22 mouse cellular contexts compared by ENCODE assay signal in genomic region chr4:150939991-150940651, GRCm38 (mm10). TPM values are rescaled to one million over a fixed set of nuclear protein-coding genes. Genes with fewer than 3 reads are reported as not detected.
DNase-seq lines count a peak whose midpoint lies in the region; ATAC-seq and TF ChIP-seq lines count a peak whose summit lies in the region.
"Had no signal": no experiment of that assay in that cellular context is flagged by ENCODE, and none has a peak within 500 bp of the region (broad histone marks: within the 10 kb centered on the region; RNA-seq: fewer than 3 reads in every experiment).

No protein-coding gene starts in this region.

- peaks cover 3% of the 10 kb centered on the region; the same call in 1 of the 2 replicates for H3K4me1 ChIP-seq in heart, embryonic 16.5 days (ENCODE audit: control insufficient read depth, insufficient read depth, low read length)
- no peaks in the 10 kb centered on the region for H3K4me1 ChIP-seq in forebrain, embryonic 13.5 days
- no peaks in the 10 kb centered on the region for H3K4me1 ChIP-seq in hindbrain, embryonic 14.5 days (replicated peaks; ENCODE audit: control insufficient read depth, insufficient read depth, low read length)
- no peaks in the 10 kb centered on the region for H3K4me1 ChIP-seq in midbrain, postnatal 0 days (ENCODE audit: insufficient read depth, low read length)
- H3K4me1 ChIP-seq: limb, embryonic 12.5 days; liver, embryonic 15.5 days; midbrain, embryonic 10.5 days had no signal

- peak; percentile 33; the same call in 1 of the 2 replicates for ATAC-seq in heart, embryonic 16.5 days (replicated peaks; ENCODE audit: extremely low read depth, insufficient read depth, low FRiP score)
- ATAC-seq in forebrain, embryonic 13.5 days, result no peak
- no peak for ATAC-seq in hindbrain, embryonic 14.5 days (ENCODE audit: low FRiP score)
- ATAC-seq in megakaryocyte-erythroid progenitor cell, adult 5-6 weeks (replicated peaks; ENCODE audit: low FRiP score, low TSS enrichment, poor library complexity, severe bottlenecking), result no peak
- ATAC-seq in midbrain, postnatal 0 days (ENCODE audit: low FRiP score), result no peak
- ATAC-seq: intestine, embryonic 16.5 days had no signal

- H3K9ac ChIP-seq in heart, embryonic 16.5 days (ENCODE audit: low read length), result no peak overlapping the region
- H3K9ac ChIP-seq in forebrain, embryonic 13.5 days, result no peak overlapping the region
- H3K9ac ChIP-seq in hindbrain, embryonic 14.5 days, result no peak overlapping the region
- H3K9ac ChIP-seq in midbrain, postnatal 0 days (replicated peaks; ENCODE audit: low read length, poor library complexity, severe bottlenecking), result no peak overlapping the region
- H3K9ac ChIP-seq: limb, embryonic 12.5 days; liver, embryonic 15.5 days had no signal

- H3K4me2 ChIP-seq in heart, embryonic 16.5 days (ENCODE audit: low read depth, low read length), result no peak overlapping the region
- H3K4me2 ChIP-seq in forebrain, embryonic 13.5 days, result no peak overlapping the region
- H3K4me2 ChIP-seq in hindbrain, embryonic 14.5 days (replicated peaks), result no peak overlapping the region
- no peak overlapping the region for H3K4me2 ChIP-seq in midbrain, postnatal 0 days (ENCODE audit: low read depth, low read length, poor library complexity, severe bottlenecking)
- H3K4me2 ChIP-seq: limb, embryonic 12.5 days; liver, embryonic 15.5 days had no signal

- H3K36me3 ChIP-seq in heart, embryonic 16.5 days (ENCODE audit: control insufficient read depth, insufficient read depth), result no peaks in the 10 kb centered on the region
- H3K36me3 ChIP-seq in forebrain, embryonic 13.5 days (ENCODE audit: poor library complexity, severe bottlenecking), result no peaks in the 10 kb centered on the region
- no peaks in the 10 kb centered on the region for H3K36me3 ChIP-seq in hindbrain, embryonic 14.5 days (replicated peaks; ENCODE audit: control insufficient read depth, insufficient read depth)
- H3K36me3 ChIP-seq in midbrain, postnatal 0 days (ENCODE audit: insufficient read depth, low read length), result no peaks in the 10 kb centered on the region
- H3K36me3 ChIP-seq: limb, embryonic 12.5 days; liver, embryonic 15.5 days; midbrain, embryonic 10.5 days had no signal

- no peaks in the 10 kb centered on the region for H3K9me3 ChIP-seq in heart, embryonic 16.5 days (replicated peaks; ENCODE audit: control insufficient read depth, low read length)
- H3K9me3 ChIP-seq in forebrain, embryonic 13.5 days (replicated peaks), result no peaks in the 10 kb centered on the region
- no peaks in the 10 kb centered on the region for H3K9me3 ChIP-seq in hindbrain, embryonic 14.5 days (ENCODE audit: control insufficient read depth, low read length)
- H3K9me3 ChIP-seq in midbrain, postnatal 0 days (ENCODE audit: low read length), result no peaks in the 10 kb centered on the region
- H3K9me3 ChIP-seq: limb, embryonic 12.5 days; liver, embryonic 15.5 days; midbrain, embryonic 10.5 days had no signal

- TF ChIP-seq CTCF in midbrain, postnatal 0 days (IDR thresholded peaks at IDR 0.05), result no peak

- H3K27me3 ChIP-seq in heart, embryonic 16.5 days (ENCODE audit: control insufficient read depth, insufficient read depth, low read length), result no peaks in the 10 kb centered on the region
- no peaks in the 10 kb centered on the region for H3K27me3 ChIP-seq in forebrain, embryonic 13.5 days
- H3K27me3 ChIP-seq in hindbrain, embryonic 14.5 days (ENCODE audit: control insufficient read depth, insufficient read depth, low read length), result no peaks in the 10 kb centered on the region
- H3K27me3 ChIP-seq in midbrain, postnatal 0 days (ENCODE audit: insufficient read depth, low read length), result no peaks in the 10 kb centered on the region
- H3K27me3 ChIP-seq: limb, embryonic 12.5 days; liver, embryonic 15.5 days had no signal

- no peak overlapping the region for H3K27ac ChIP-seq in heart, embryonic 16.5 days (ENCODE audit: low read length)
- no peak overlapping the region for H3K27ac ChIP-seq in forebrain, embryonic 13.5 days
- H3K27ac ChIP-seq in hindbrain, embryonic 14.5 days, result no peak overlapping the region
- no peak overlapping the region for H3K27ac ChIP-seq in midbrain, postnatal 0 days (ENCODE audit: low read depth, low read length)
- H3K27ac ChIP-seq: limb, embryonic 12.5 days; liver, embryonic 15.5 days; midbrain, embryonic 10.5 days had no signal

- intact Hi-C loops in heart, postnatal 25 days (cut with DNase I), result no loop called here

- DNase-seq in heart, postnatal 25 days (ENCODE audit: low spot score), result no peak
- DNase-seq in T-cell, adult 2 months (ENCODE audit: low spot score), result peak; percentile 54
- peak; percentile 82 for DNase-seq in naive thymus-derived CD4-positive, alpha-beta T cell, adult 2 months (ENCODE audit: low read depth)
- no peak for DNase-seq in hindbrain, embryonic 14.5 days (ENCODE audit: low spot score)
- no peak for DNase-seq in midbrain, postnatal 0 days (ENCODE audit: low spot score)
- DNase-seq: adrenal gland, postnatal 25 days; kidney, postnatal 14 days; lung, postnatal 14 days had no signal

- 56% methylated on average over 13 of the region's 13 CpGs for WGBS in heart, embryonic 16.5 days
- 73% methylated on average over 13 of the region's 13 CpGs for WGBS in forebrain, embryonic 13.5 days
- WGBS in hindbrain, embryonic 14.5 days, result 69% methylated on average over 13 of the region's 13 CpGs
- 68% methylated on average over 13 of the region's 13 CpGs for WGBS in midbrain, postnatal 0 days

- H3K4me3 ChIP-seq in heart, embryonic 16.5 days (ENCODE audit: low read length), result no peak overlapping the region
- H3K4me3 ChIP-seq in forebrain, embryonic 13.5 days, result no peak overlapping the region
- H3K4me3 ChIP-seq in hindbrain, embryonic 14.5 days (replicated peaks; ENCODE audit: low read length), result no peak overlapping the region
- H3K4me3 ChIP-seq in midbrain, postnatal 0 days (ENCODE audit: low read depth, low read length), result no peak overlapping the region
- H3K4me3 ChIP-seq: limb, embryonic 12.5 days; liver, embryonic 15.5 days; midbrain, embryonic 10.5 days had no signal

RNA-seq across cellular contexts. Expression of gene Tnfrsf9, which starts 25.8 kb away (rescaled TPM):
- 2.7 and 2.9 TPM in 2 replicates for polyA plus RNA-seq in heart, embryonic 16.5 days (2015; fragmentation: Nextera tagmentation; extraction: Ambion mirVana)
- under 1 TPM in 1 of 2 experiments, not detected in 1; 0.21 TPM for total RNA-seq in heart, postnatal 25 days (2021)
- polyA plus RNA-seq in forebrain, embryonic 13.5 days (2015; fragmentation: Nextera tagmentation; extraction: Ambion mirVana), result 0.13 and 0.16 TPM in 2 replicates
- polyA plus RNA-seq in hindbrain, embryonic 14.5 days (2014; fragmentation: Nextera tagmentation; extraction: Ambion mirVana), result 0.20 and 0.25 TPM in 2 replicates
- 2.6 TPM in 1 of 2 replicates, not detected in the other for total RNA-seq in megakaryocyte-erythroid progenitor cell, adult 5-6 weeks (2014; fragmentation: Nextera tagmentation)
- 7.2 TPM in 1 of 2 replicates, not detected in the other for total RNA-seq in megakaryocyte-erythroid progenitor cell, adult 5-6 weeks (2017)
- total RNA-seq in midbrain, postnatal 0 days (2014; rRNA removed), result not detected in 2 replicates
- polyA plus RNA-seq in midbrain, postnatal 0 days (2015; fragmentation: Nextera tagmentation; extraction: Ambion mirVana), result 0.25 and 0.29 TPM in 2 replicates
- total RNA-seq: hematopoietic stem cell, adult 5-6 weeks had no signal

RNA-seq across cellular contexts. Expression of gene Park7, which starts 25.9 kb away (rescaled TPM):
- polyA plus RNA-seq in heart, embryonic 16.5 days (2015; fragmentation: Nextera tagmentation; extraction: Ambion mirVana), result 331 and 367 TPM in 2 replicates
- total RNA-seq in heart, postnatal 25 days (2021), result 100 to 1,000 TPM; 232 to 242 TPM
- polyA plus RNA-seq in forebrain, embryonic 13.5 days (2015; fragmentation: Nextera tagmentation; extraction: Ambion mirVana), result 414 and 420 TPM in 2 replicates
- 383 and 392 TPM in 2 replicates for polyA plus RNA-seq in hindbrain, embryonic 14.5 days (2014; fragmentation: Nextera tagmentation; extraction: Ambion mirVana)
- 339 and 364 TPM in 2 replicates for total RNA-seq in megakaryocyte-erythroid progenitor cell, adult 5-6 weeks (2014; fragmentation: Nextera tagmentation)
- total RNA-seq in megakaryocyte-erythroid progenitor cell, adult 5-6 weeks (2017), result 415 and 488 TPM in 2 replicates
- total RNA-seq in midbrain, postnatal 0 days (2014; rRNA removed), result 167 and 180 TPM in 2 replicates
- 427 and 453 TPM in 2 replicates for polyA plus RNA-seq in midbrain, postnatal 0 days (2015; fragmentation: Nextera tagmentation; extraction: Ambion mirVana)

RNA-seq across cellular contexts. Expression of gene Uts2, which starts 56.8 kb away (rescaled TPM):
- polyA plus RNA-seq in heart, embryonic 16.5 days (2015; fragmentation: Nextera tagmentation; extraction: Ambion mirVana), result not detected in 2 replicates
- not detected for total RNA-seq in heart, postnatal 25 days (2021)
- polyA plus RNA-seq in forebrain, embryonic 13.5 days (2015; fragmentation: Nextera tagmentation; extraction: Ambion mirVana), result not detected in 2 replicates
- 0.57 TPM in 1 of 2 replicates, not detected in the other for polyA plus RNA-seq in hindbrain, embryonic 14.5 days (2014; fragmentation: Nextera tagmentation; extraction: Ambion mirVana)
- not detected in 2 replicates for total RNA-seq in megakaryocyte-erythroid progenitor cell, adult 5-6 weeks (2014; fragmentation: Nextera tagmentation)
- not detected in 2 replicates for total RNA-seq in megakaryocyte-erythroid progenitor cell, adult 5-6 weeks (2017)
- total RNA-seq in midbrain, postnatal 0 days (2014; rRNA removed), result not detected in 2 replicates
- not detected in 2 replicates for polyA plus RNA-seq in midbrain, postnatal 0 days (2015; fragmentation: Nextera tagmentation; extraction: Ambion mirVana)
- total RNA-seq: adrenal gland, postnatal 25 days; gastrocnemius, adult 18-20 months; hematopoietic stem cell, adult 5-6 weeks; layer of hippocampus, postnatal 25 days had no signal
- polyA plus RNA-seq: embryonic facial prominence, embryonic 14.5 days; forebrain, embryonic 11.5 days; intestine, embryonic 16.5 days; limb, embryonic 12.5 days; liver, embryonic 15.5 days; midbrain, embryonic 10.5 days; neural tube, embryonic 11.5 days; stomach, embryonic 16.5 days had no signal

Comparison
In these comparisons a context has a peak if more than half of its experiments do, and no peak if none do; other contexts are left out.
1. DNase-seq: peak in T-cell, adult 2 months (single experiment) and naive thymus-derived CD4-positive, alpha-beta T cell, adult 2 months (single experiment); none in heart, postnatal 25 days (single experiment), hindbrain, embryonic 14.5 days (single experiment) and midbrain, postnatal 0 days (single experiment).